Mouse (Mus musculus) G1E-ER4 (cell line): Measurements from ENCODE around the gene Trp73. TPM values are rescaled to one million over a fixed set of nuclear protein-coding genes. Genes with fewer than 3 reads are reported as not detected.

Experiments used
- GATA1 ChIP-seq: IDR thresholded peaks from one replicate; pipeline ENCODE4 v1.8.0; 2012; ENCODE audit warnings: low read length, inconsistent platforms
- polyA plus RNA-seq: library from polyadenylated mRNA; stranded (reverse); fragments of >175 nt; gene quantifications from 2 replicates; pipeline ENCODE4 v1.2.3, GENCODE M21; 2012

Gene Trp73
- polyA plus RNA-seq, 1 experiment, result not detected

DNA sequence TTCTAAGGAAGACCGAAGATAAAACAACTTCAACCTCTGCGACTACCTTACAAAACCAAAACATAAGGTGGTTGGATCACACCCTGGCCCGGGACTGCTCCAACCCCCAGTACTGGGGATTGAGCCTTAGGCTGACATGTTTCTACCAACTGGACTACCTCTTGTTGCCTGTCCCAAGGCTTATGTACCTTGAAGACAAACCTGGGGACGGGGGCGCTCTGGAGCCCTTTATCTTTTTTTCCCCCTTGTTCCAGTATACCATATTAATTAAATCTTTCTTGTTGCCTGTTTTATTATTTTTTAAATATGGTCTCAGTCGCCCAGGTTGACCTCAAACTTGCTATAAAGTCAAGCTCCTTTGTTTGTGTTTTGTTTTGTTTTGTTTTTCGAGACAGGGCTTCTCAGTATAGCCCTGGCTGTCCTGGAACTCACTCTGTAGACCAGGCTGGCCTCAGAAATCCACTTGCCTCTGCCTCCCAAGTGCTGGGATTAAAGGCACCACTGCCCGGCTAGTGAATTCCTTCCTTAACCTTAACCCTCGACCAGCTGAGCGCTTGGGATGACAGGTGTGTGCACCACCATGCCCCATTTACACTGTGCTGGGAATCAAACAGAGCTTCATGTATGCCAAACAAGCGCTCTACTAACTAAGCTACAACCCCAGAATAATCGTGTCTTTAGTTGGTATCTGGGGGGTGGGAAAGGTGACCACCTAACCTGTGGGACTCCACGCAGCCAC, 128.9 kb downstream of the Trp73 start:
- no peak for TF ChIP-seq GATA1

DNA sequence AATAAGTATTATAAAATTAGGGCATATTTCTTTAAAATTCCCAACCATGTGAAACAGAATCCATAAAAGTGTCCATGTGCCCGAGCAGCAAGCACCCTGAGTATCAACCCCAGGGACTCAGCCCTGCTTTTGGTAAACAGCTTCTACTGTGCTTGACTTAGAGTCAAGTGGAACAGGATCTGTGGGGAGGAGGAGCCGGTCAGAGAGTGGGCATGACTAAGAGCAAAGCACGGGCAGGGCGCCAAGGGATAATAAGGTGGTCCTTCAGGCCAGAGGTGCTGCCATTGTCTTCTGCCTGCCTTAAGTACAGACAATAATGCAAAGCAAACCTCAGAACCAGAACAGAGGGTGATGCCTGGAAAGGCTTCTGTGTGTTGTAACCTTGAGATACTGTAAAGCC, 132.2 kb downstream of the Trp73 start:
- no peak for TF ChIP-seq GATA1

DNA sequence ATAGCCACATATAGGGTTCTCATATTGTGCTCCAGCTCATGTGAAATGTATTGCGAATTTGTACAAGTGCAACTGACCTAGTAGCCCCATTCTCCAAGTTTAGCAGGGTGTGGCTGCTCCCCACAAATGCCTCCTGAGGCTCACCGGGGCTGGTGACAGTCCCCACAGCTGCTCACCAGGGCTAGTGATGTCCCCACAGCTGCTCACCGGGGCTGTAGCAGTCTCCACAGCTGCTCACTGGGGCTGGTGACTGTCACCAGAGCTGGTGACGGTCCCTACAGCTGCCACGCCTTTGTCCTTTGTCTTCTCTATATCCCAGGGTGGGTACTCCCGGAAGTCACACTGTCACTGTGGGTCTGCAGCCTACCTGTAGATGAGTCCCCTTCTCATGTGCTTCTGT, 133.7 kb downstream of the Trp73 start:
- TF ChIP-seq GATA1, result no peak

Other genes starting within 250 kb of the Trp73 start
- 117 and 121 TPM in 2 replicates for gene A430005L14Rik, start 183.0 kb downstream of the Trp73 start, polyA plus RNA-seq
- gene Dffb, start 165.1 kb downstream of the Trp73 start, polyA plus RNA-seq, result 15.5 and 15.8 TPM in 2 replicates
- gene Cep104, start 165.0 kb downstream of the Trp73 start, polyA plus RNA-seq, result 7.8 and 10.7 TPM in 2 replicates
- gene Lrrc47, start 128.5 kb downstream of the Trp73 start, polyA plus RNA-seq, result 178 and 230 TPM in 2 replicates
- gene Smim1, start 114.0 kb downstream of the Trp73 start, polyA plus RNA-seq, result 84.0 and 144 TPM in 2 replicates
- not detected in 2 replicates for gene Ccdc27, start 97.5 kb downstream of the Trp73 start, polyA plus RNA-seq
- gene Wrap73, start 2.2 kb upstream of the Trp73 start, polyA plus RNA-seq, result 17.5 and 23.0 TPM in 2 replicates
- 80.5 and 100 TPM in 2 replicates for gene Tprgl, start 20.5 kb upstream of the Trp73 start, polyA plus RNA-seq
- gene Megf6, start 30.5 kb upstream of the Trp73 start, polyA plus RNA-seq, result 0.03 and 0.05 TPM in 2 replicates
- not detected in 2 replicates for gene Arhgef16, start 161.5 kb upstream of the Trp73 start, polyA plus RNA-seq
- not detected in 2 replicates for gene B230104I21Rik, start 195.9 kb upstream of the Trp73 start, polyA plus RNA-seq